Mouse (Mus musculus) hindbrain, postnatal 0 days (tissue): ENCODE data around the gene Serpine1. TPM values are rescaled to one million over a fixed set of nuclear protein-coding genes. Genes with fewer than 3 reads are reported as not detected.

Source experiments
- ATAC-seq: fragments of 200-750 bp; cut with Nextera tagmentation; 2 replicates; pipeline ENCODE4 v1.8.0; 2017; ENCODE audit warnings: mild to moderate bottlenecking, moderate TSS enrichment, moderate library complexity
- DNase-seq: peaks from one replicate; pipeline ENCODE4 v3.0.0-alpha.2; 2015; ENCODE audit warnings: low spot score
- H3K27ac ChIP-seq: fragments of 300-500 bp; sonication (generic); 2 replicates; pipeline ENCODE4 v1.5.1; 2014; ENCODE audit warnings: mild to moderate bottlenecking
- H3K27me3 ChIP-seq: fragments of 300-500 bp; sonication (generic); 2 replicates; pipeline ENCODE4 v1.6.1; 2014; ENCODE audit warnings: low read length, mixed read lengths; ENCODE audit not compliant: insufficient read depth
- H3K36me3 ChIP-seq: fragments of 300-500 bp; sonication (generic); 2 replicates; pipeline ENCODE4 v1.6.1; 2014; ENCODE audit warnings: low read length, mixed read lengths; ENCODE audit not compliant: insufficient read depth
- H3K4me1 ChIP-seq: fragments of 300-500 bp; sonication (generic); 2 replicates; pipeline ENCODE4 v1.6.1; 2014; ENCODE audit warnings: antibody characterized with exemption, low read length, mixed read lengths; ENCODE audit not compliant: insufficient read depth
- H3K4me2 ChIP-seq: fragments of 300-500 bp; sonication (generic); 2 replicates; pipeline ENCODE4 v1.6.1; 2014; ENCODE audit warnings: low read depth, mild to moderate bottlenecking, low read length, moderate library complexity, mixed read lengths
- H3K4me3 ChIP-seq: fragments of 300-500 bp; sonication (generic); 2 replicates; pipeline ENCODE4 v1.5.1; 2014; ENCODE audit warnings: low read length
- H3K9ac ChIP-seq: fragments of 300-500 bp; sonication (generic); replicated peaks from 2 replicates; pipeline ENCODE4 v1.6.1; 2014; ENCODE audit warnings: mild to moderate bottlenecking, low read length, moderate library complexity, mixed read lengths
- H3K9me3 ChIP-seq: fragments of 300-500 bp; sonication (generic); 2 replicates; pipeline ENCODE4 v1.6.1; 2016; ENCODE audit warnings: low read length, mixed read lengths
- CTCF ChIP-seq: IDR thresholded peaks from 2 replicates; pipeline ENCODE4 v1.5.1; 2016; ENCODE audit warnings: antibody characterized with exemption, control low read depth, low read depth
- WGBS: fragments of 180-500 bp; shearing (Covaris S2); extraction: QIAGEN DNeasy Blood & Tissue Kit; methylation state at CpG from one replicate; pipeline ENCODE4 v1.1.7; 2014; 5-methylcytosine and 5-hydroxymethylcytosine counted together
- polyA plus RNA-seq: library from polyadenylated mRNA; unstranded; fragments of >200 nt; fragmentation: Nextera tagmentation; extraction: Ambion mirVana; gene quantifications from 2 replicates; pipeline ENCODE4 v1.2.1, GENCODE M21; 2015
- total RNA-seq: library from RNA; depleted of rRNA; stranded (reverse); fragments of >200 nt; gene quantifications from 2 replicates; pipeline ENCODE4 v1.2.3, GENCODE M21; 2014

The Serpine1 gene
- total and polyA plus RNA-seq, 2 experiments from 2014 or later: 0.25 to 3.0 TPM

DNA sequence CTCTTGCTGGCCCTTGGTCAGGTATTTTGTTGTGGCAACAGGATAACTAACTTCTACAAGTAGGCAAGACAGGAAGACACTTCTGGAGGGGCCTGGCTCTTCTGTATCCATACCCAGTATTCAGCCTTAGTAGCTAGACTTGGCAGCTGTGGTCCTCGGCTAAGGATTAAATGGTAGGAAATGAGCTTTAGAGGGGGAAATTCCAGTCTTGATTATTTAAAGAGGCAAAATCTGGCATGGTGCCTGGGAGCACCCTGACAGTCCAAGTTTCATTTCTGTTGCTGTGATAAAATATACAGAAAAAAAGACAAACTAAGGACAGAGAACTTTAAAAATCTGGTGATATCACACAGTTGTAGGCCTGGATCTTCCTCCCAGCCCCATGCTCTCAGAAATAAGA lies 24.0 kb upstream of the Serpine1 start:
- WGBS: 38% methylated on average over 1 of the region's 1 CpGs
- Histone ChIP-seq H3K4me2 (no peak overlapping the region), H3K9me3 (no peaks in the 10 kb centered on the region), H3K4me3 (no peak overlapping the region), H3K27me3 (no peaks in the 10 kb centered on the region), H3K9ac (no peak overlapping the region), H3K36me3 (no peaks in the 10 kb centered on the region), H3K27ac (no peak overlapping the region), H3K4me1 (no peaks in the 10 kb centered on the region)
- ATAC-seq (no peak), DNase-seq (no peak)
- no peak for TF ChIP-seq CTCF

GRCm38 (mm10) chr5:137095135-137095534 lies 23.1 kb upstream of the Serpine1 start:
- ATAC-seq (no peak), DNase-seq (no peak)
- no peaks in the 10 kb centered on the region for H3K36me3 ChIP-seq
- TF ChIP-seq CTCF: no peak
- WGBS: 89% methylated on average over 10 of the region's 10 CpGs
- H3K4me1 ChIP-seq: no peaks in the 10 kb centered on the region
- no peaks in the 10 kb centered on the region for H3K27me3 ChIP-seq
- no peak overlapping the region for H3K4me3 ChIP-seq
- H3K9me3 ChIP-seq: no peaks in the 10 kb centered on the region
- no peak overlapping the region for H3K4me2 ChIP-seq
- no peak overlapping the region for H3K9ac ChIP-seq
- no peak overlapping the region for H3K27ac ChIP-seq

- H3K27me3 ChIP-seq: no peaks in the 10 kb centered on the region
- no peak for TF ChIP-seq CTCF
- WGBS: 75% methylated on average over 9 of the region's 9 CpGs
- no peak overlapping the region for H3K4me3 ChIP-seq
- ATAC-seq (no peak), DNase-seq (no peak)
- no peak overlapping the region for H3K27ac ChIP-seq
- no peaks in the 10 kb centered on the region for H3K36me3 ChIP-seq
- no peak overlapping the region for H3K4me2 ChIP-seq
- H3K4me1 ChIP-seq: no peaks in the 10 kb centered on the region
- H3K9ac ChIP-seq: no peak overlapping the region
- no peaks in the 10 kb centered on the region for H3K9me3 ChIP-seq
Measured at GRCm38 (mm10) chr5:137093720-137094119, 21.7 kb upstream of the Serpine1 start.

- H3K36me3 ChIP-seq: no peaks in the 10 kb centered on the region
- no peak for TF ChIP-seq CTCF
Measured at GRCm38 (mm10) chr5:137091560-137091959, 19.5 kb upstream of the Serpine1 start.

GRCm38 (mm10) chr5:137090870-137091269 lies 18.8 kb upstream of the Serpine1 start:
- no peak for ATAC-seq
- WGBS: 70% methylated on average over 10 of the region's 10 CpGs
- DNase-seq: no peak
- no peaks in the 10 kb centered on the region for H3K27me3 ChIP-seq
- no peaks in the 10 kb centered on the region for H3K36me3 ChIP-seq
- H3K27ac ChIP-seq: no peak overlapping the region
- no peak overlapping the region for H3K4me3 ChIP-seq
- no peak overlapping the region for H3K4me2 ChIP-seq
- H3K9me3 ChIP-seq: no peaks in the 10 kb centered on the region
- no peak overlapping the region for H3K9ac ChIP-seq
- TF ChIP-seq CTCF: no peak
- no peaks in the 10 kb centered on the region for H3K4me1 ChIP-seq

More at GRCm38 (mm10) chr5:137091560-137091959, 19.5 kb upstream of the Serpine1 start:
- ATAC-seq (no peak), DNase-seq (no peak)
- no peak overlapping the region for H3K27ac ChIP-seq
- no peak overlapping the region for H3K4me2 ChIP-seq
- 70% methylated on average over 6 of the region's 6 CpGs for WGBS
- no peak overlapping the region for H3K9ac ChIP-seq
- H3K27me3 ChIP-seq: no peaks in the 10 kb centered on the region
- H3K4me1 ChIP-seq: no peaks in the 10 kb centered on the region
- H3K4me3 ChIP-seq: no peak overlapping the region
- no peaks in the 10 kb centered on the region for H3K9me3 ChIP-seq

GRCm38 (mm10) chr5:137087410-137087809 lies 15.3 kb upstream of the Serpine1 start:
- ATAC-seq (no peak), DNase-seq (no peak)
- H3K27ac ChIP-seq: no peak overlapping the region
- no peak overlapping the region for H3K4me3 ChIP-seq
- H3K27me3 ChIP-seq: no peaks in the 10 kb centered on the region
- 91% methylated on average over 8 of the region's 8 CpGs for WGBS
- no peaks in the 10 kb centered on the region for H3K36me3 ChIP-seq
- no peaks in the 10 kb centered on the region for H3K9me3 ChIP-seq
- TF ChIP-seq CTCF: no peak
- H3K4me2 ChIP-seq: no peak overlapping the region
- no peak overlapping the region for H3K9ac ChIP-seq
- H3K4me1 ChIP-seq: no peaks in the 10 kb centered on the region

- Histone ChIP-seq H3K9ac (no peak overlapping the region), H3K4me3 (no peak overlapping the region), H3K4me2 (no peak overlapping the region), H3K36me3 (no peaks in the 10 kb centered on the region), H3K27ac (no peak overlapping the region), H3K9me3 (no peaks in the 10 kb centered on the region), H3K27me3 (no peaks in the 10 kb centered on the region), H3K4me1 (no peaks in the 10 kb centered on the region)
- no peak for TF ChIP-seq CTCF
- ATAC-seq (no peak), DNase-seq (no peak)
- WGBS: 81% methylated on average over 3 of the region's 3 CpGs
Measured at GRCm38 (mm10) chr5:137085731-137086130, 13.7 kb upstream of the Serpine1 start.
